ENCODE assay signal across 14 mouse cellular contexts in genomic region chrX:51539626-51540025, GRCm38 (mm10).
"Had no signal": no experiment of that assay in that cellular context is flagged by ENCODE, and none has a peak within 500 bp of the region (broad histone marks: within the 10 kb centered on the region; RNA-seq: fewer than 3 reads in every experiment).

No protein-coding gene starts in this region.

- H3K36me3 ChIP-seq: midbrain, embryonic 15.5 days; neural tube, embryonic 12.5 days; stomach, embryonic 15.5 days had no signal

- DNase-seq: lung, adult 18-20 months; lung, embryonic 14.5 days; lung, postnatal 14 days; lung, postnatal 36 days; right cerebral cortex, postnatal 14 days; thymus, adult 2 months; thymus, postnatal 36 days had no signal

- H3K4me2 ChIP-seq: lung, embryonic 14.5 days; midbrain, embryonic 11.5 days; midbrain, embryonic 15.5 days; neural tube, embryonic 12.5 days; stomach, embryonic 15.5 days had no signal

- H3K9ac ChIP-seq: lung, embryonic 14.5 days; midbrain, embryonic 15.5 days; neural tube, embryonic 12.5 days; stomach, embryonic 15.5 days had no signal

- ATAC-seq: midbrain, embryonic 15.5 days had no signal

- H3K27ac ChIP-seq: macrophage; midbrain, embryonic 15.5 days; neural tube, embryonic 12.5 days; stomach, embryonic 15.5 days; stomach, postnatal 0 days had no signal

- H3K9me3 ChIP-seq: megakaryocyte, embryonic 14.5 days; midbrain, embryonic 15.5 days; neural tube, embryonic 12.5 days; stomach, embryonic 15.5 days had no signal

- H3K4me1 ChIP-seq: megakaryocyte, embryonic 14.5 days; midbrain, embryonic 15.5 days; neural tube, embryonic 12.5 days; stomach, embryonic 15.5 days had no signal

- H3K27me3 ChIP-seq: midbrain, embryonic 15.5 days; neural tube, embryonic 12.5 days; stomach, embryonic 15.5 days had no signal

- H3K4me3 ChIP-seq: megakaryocyte, embryonic 14.5 days; midbrain, embryonic 15.5 days; neural tube, embryonic 12.5 days; stomach, embryonic 15.5 days had no signal
